Mouse (Mus musculus) thymus, adult 18-20 months (tissue): Measurements from ENCODE around the gene Sec61b.

ENCODE experiments used
- DNase-seq, 2 experiments: peaks; one replicate each; pipeline ENCODE4 v3.0.0; 2022; ENCODE audit warnings: mixed read lengths in 2 of 2

Sec61b gene

GRCm38 (mm10) chr4:47473968-47474729 lies at the start of gene Sec61b, which contains the start of gene Alg2:
Sec61b (plus strand) TSS chr4:47474658.
Alg2 (minus strand) TSS chr4:47474333.
- peak; percentile 96 to 97 for DNase-seq

DNA sequence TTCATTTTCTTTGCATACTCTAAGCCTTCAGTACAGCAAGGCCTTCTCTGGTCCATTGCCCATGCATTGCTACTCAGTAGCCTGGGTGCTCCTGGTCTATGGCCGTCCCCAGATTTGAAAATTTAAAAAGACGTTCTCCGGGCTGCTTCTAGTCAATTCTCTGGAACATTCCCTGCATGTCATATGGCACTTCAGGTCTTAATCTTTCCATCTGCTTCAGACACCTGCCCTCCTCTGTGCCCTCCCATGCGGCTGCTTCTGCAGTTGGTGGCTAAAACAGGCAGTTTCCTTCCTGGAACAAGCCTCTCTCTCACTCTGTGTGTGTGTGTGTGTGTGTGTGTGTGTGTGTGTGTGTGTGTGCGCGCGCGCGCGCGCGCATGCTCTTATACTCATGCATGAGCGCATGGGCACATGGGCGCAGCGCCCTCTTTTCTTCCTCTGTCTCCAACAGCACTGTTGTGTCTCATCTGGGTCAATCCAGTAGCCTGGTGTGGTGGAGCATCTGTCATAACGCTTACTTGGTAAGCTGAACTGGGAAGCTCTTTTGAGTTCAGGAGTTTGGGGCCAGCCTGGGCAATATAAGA lies 49.1 kb upstream of the Sec61b start:
- DNase-seq, result peak; percentile 30 to 55

DNA sequence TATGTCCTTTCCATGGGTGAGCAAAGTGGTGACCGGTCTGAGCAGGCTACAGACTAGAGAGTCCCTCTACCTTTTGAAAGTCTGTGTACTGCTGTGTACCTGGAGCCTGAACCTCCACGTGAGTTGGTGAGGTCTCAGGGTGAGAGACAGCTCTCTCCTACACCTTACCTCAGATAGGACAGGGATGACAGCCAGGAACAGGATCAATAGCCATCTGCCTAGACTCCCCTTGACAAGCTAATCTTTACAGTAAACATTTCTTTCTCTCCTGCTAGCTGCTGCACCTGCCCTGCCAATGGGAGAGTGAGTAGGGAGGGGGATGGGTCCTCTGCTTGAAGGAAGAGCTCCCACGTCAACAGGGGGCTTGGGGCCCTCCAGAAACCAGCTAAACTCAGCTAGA lies 46.9 kb upstream of the Sec61b start:
- DNase-seq, result no peak

DNA sequence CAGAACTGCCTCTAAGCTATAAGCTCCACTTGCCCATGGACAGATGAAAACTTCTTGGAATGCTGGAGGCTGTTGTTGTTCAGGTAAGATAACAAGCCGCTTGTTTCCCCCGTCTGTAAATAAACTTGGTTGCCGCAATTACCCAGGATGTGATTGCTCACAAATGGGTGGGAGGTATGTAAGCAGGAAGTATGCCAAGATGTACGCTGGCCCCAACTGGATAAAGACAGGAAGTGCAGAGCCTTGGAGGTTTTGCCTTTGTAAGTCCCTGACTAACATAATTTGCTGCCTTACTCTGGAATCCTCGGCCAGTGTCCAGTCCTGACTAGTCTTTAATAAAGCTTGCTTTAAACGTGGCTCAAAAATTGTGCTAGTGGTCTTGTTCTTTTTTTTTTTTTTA lies 43.9 kb upstream of the Sec61b start:
- no peak for DNase-seq

DNA sequence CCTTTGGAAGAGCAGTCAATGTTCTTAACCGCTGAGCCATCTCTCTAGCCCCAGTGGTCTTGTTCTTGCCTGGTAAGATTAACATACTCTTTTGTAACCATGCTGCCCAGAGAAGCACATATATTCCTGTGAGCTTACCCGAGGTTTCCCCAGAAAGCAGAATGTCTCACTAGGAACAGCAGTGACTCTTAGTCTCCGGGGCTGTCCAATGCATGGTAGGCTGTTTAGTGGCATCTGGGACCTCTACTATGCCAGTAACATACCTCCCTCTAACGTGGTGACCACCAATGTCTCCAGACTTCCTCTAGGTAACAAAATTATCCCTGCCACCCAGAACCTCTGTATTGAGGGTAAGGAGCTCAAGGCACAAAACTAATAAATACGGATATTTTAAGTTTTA lies 43.4 kb upstream of the Sec61b start:
- DNase-seq, result no peak

- no peak for DNase-seq
These were observed 41.7 kb upstream of the Sec61b start for GRCm38 (mm10) chr4:47432766-47433165.

DNA sequence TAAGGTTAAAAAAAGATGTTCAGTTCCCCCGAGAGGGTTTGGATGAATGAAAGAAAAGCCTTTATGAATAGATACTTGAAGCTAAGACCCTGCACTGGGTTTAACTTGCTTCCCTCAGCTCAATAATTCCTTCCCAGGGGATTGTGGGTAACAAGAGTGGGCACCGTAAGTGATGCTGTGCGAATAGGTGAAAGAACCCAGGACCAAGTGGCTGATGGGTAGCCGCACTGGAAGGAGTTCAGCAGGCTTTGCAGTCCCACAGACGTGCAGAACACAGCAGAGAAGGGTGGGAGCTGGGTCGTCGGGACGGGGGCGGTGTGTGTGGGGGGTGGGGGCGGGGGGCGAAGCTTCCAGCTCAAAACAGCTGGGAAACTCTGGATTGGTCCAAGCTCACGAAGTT lies 39.3 kb upstream of the Sec61b start:
- DNase-seq, result no peak

DNA sequence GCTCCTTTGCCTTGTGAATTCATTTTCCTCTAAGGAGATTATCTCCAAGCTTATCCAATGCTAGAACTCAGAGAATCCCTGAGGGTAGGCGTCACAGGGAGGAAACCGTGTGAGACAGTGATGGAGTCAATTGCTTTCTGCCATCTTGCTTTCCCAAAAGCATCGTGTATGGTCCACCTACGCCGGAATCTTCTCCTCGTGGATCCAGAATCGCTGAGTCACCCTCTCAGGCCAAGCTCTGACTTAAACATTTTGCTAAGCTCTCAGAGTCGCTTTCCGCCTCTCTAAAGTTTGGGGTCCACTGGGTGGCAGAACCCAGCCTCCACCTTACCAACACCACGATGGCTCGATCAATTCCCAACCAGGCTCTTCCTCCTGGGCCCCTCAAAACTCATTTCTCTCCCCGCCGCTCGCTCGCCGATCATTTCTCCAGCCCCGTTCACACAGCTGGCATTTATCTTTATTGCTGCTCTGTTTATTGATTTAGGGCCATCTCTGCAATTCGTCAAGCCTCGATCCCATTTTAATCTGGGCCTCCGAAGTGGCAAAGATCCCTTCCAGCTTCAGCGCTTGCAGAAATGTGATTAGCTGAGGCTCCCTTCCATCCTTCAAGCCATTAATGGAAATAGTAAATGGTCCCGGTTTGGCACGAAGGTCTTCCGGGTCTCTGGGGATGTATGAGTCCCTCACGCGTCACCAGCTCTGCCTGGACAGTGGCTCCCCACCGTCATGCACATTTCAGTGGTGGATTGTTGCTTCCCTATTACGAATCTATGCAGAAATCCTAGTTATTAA lies 38.7 kb upstream of the Sec61b start:
- DNase-seq, result no peak

DNA sequence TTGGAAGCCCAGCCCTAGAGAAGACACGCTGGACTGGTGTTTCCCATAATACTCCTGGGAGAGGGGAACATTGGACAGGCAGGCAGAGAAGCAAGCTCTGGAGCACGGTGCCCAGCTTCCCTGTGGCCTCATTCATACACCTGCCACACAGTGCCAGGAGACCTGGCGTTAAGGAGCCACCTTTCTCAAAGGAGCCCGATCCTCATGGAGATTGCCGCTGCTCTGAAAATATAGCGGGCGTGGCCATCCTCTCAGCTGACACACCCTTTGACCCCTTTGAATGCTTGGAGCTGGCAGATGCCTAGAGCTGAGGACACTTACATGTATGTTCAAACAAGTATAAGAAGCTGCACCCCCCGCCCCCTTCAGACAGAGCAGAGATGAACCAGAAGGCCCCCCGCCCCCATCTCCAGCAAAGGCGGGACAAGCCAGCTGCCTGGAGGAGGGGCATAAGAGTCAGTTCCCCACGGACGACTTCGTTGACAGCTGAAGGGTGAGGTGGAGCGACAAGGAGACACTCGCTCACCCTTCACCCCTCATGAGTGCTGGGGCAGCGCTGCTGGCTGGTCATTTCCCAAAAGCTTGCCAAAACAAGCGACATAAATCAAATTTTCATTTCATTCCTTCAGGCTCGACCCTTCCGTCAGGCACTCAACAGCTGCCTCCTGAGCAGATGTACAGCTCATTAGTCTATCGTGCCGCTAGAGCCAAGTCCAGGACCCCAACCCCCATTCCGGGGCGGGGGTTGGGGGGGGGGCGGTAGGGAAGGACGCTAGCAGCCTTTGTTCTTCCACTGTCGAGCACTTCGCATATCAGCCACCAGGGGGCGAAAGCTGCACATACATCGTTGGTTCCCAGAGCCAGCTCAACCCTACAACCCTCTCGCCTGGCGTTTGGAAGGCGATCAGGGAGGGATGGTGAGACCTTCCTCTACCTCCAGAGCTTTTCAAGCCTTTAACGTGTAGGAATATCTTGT lies 36.8 kb upstream of the Sec61b start:
- DNase-seq, result peak; percentile 53 to 61

GRCm38 (mm10) chr4:47438956-47439355 lies 35.5 kb upstream of the Sec61b start:
- no peak for DNase-seq

- DNase-seq, result no peak
These were observed 33.5 kb upstream of the Sec61b start for GRCm38 (mm10) chr4:47440951-47441350.

GRCm38 (mm10) chr4:47448526-47448925 lies 25.9 kb upstream of the Sec61b start:
- DNase-seq, result no peak

DNA sequence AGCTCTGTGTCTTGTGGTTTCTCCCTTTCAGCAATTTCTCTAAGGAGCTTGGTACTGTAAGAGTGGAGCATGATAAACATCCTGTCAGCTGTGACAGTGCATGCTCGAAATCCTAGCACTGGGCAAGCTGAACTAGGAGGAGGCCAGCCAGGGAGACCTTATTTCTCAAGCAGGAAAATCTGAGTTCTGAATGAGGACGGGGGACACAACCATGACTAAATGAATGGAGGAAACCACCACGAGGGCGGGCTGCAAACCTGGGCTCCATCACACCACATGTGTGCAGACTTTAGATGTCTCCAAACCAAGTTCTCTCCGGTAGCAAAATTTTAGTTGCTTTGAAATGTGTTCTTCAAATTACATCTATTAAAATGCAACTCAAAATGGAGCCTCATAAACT lies 25.3 kb upstream of the Sec61b start:
- no peak for DNase-seq

DNA sequence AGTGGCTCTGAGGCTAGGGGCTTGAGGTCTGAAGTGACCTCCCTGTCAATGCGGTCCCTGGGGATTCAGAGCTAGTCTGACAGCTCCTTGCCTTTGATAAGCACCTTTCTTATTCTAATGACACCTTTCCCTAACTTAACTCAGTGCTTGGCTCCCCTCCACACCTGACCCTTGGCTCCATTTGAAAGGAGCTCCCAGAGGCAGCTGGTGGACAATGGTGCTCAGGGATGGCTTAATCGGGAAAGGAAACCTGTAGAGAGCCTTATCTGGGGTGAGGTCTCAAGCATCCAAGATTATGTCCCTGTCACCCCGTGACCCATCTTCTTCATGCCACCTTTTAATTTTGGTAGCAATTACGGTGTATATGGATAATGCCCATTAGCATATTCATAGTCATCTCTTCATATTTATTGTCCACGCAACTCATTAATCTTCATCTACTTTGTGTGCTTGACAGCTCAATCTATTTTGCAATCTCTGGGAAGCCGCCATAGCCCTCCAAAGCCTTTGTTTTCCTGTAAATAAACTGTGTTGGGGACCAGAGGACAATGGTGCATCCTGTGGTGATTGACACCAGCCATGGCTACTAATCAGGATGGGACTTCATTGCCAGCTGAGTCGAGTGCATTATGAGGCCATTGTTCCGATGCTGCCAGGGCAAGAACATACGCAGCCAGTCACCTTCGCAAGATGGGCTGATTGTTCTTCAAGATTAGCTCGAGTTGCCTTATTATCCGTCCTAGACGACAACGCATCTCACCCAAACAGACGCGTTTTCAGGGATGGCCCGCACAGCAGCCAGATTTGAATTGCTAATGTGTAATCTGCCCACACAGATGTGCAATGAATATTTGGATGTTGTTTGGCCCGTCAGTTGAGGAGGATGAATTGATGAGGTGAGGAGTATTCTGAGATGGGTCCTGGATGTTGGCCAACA lies 24.6 kb upstream of the Sec61b start:
- DNase-seq, result no peak

GRCm38 (mm10) chr4:47467196-47467595 lies 7.3 kb upstream of the Sec61b start:
- DNase-seq, result no peak

DNA sequence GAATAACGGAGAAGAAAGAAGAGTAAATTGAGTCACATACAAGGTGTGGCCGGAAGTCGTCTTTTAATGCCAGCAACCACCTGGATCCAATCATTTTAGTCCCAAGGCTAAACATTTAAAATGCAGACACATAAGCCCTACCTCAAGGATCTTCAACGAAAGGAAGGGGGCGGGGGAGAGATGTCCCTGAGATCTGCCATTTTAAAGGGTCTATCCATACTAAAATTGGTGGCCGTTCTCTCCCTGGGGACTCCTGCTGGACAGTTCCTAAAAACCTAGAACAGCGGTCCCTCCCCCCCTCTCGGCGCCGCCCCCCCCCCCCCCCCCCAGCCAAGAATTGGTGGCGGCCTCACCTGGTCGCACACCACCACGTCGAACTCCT lies 881 bp upstream of the Sec61b start:
- no peak for DNase-seq

DNA sequence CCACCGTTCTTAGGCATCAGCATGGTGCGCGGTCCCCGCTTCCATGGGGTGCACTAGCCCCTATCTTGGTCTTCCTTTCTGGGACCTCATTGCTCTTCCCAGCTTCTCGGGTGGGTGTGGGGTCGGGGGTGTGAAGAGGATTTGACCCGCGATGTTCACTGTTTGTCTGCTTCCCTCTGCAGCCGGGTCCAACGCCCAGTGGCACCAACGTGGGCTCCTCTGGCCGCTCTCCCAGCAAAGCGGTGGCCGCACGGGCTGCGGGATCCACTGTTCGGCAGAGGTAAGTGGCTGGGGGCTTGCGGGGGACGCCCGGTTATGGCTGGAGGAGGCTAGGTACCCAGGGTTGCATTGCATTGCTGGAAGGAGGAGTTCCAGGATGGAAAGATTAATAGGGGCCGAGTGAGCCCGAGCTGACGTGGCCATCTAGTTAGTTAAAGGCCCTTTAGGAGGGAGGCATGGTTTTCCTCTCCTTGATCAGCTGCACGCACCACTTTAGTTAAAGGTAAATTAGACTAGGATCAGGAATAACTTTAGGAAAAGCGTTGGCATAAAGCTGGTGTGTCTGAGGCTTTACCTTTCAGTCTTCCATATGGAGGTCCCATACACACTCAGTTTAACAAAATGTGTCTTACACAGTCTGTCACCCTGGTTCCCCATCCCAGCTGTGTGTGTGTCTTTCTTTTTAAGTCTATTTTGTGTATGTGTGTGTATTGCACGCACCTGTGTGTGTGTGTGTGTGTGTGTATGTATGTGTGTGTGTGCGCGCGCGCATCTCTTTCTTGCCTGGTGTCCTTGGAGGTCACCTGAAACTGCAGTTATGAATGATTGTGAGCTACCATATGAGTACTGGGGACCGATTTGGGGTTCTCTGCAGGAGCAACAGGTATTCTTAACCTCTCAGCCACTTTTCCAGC lies 529 bp downstream of the Sec61b start:
- DNase-seq, result no peak

GRCm38 (mm10) chr4:47477539-47477938 lies 3.1 kb downstream of the Sec61b start:
- DNase-seq, result no peak

DNA sequence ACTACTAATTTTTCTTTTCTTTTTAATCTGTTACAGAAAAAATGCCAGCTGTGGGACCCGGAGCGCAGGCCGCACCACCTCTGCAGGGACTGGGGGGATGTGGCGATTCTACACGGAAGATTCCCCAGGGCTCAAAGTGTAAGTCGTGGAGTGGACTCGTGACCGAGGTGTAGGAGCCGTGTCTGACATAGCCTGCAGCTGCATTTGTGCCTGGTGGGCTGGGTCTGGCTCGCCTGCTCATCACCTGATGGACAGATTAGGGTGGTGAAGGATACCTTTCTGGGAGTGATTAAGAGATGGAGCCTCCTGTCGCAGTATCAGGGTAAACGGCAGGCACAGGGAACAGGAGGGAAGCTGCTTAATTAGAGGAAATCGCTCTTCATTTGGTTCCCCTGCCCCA lies 5.6 kb downstream of the Sec61b start:
- DNase-seq, result no peak

- no peak for DNase-seq
These were observed 6.1 kb downstream of the Sec61b start for GRCm38 (mm10) chr4:47480576-47480975.
